Mouse (Mus musculus) megakaryocyte-erythroid progenitor cell, adult 5 weeks (primary cell): ENCODE data around the gene Fam192a. TPM values are rescaled to one million over a fixed set of nuclear protein-coding genes. Genes with fewer than 3 reads are reported as not detected.

Source experiments
- polyA plus RNA-seq: library from polyadenylated mRNA; stranded (reverse); fragments of >175 nt; gene quantifications from 2 replicates; pipeline ENCODE4 v1.2.3, GENCODE M21; 2012

Fam192a gene
- polyA plus RNA-seq = 43.9 and 62.5 TPM in 2 replicates

GRCm38 (mm10) chr8:94601607-94602385, at the start of gene Fam192a, which contains the start of gene Rspry1:
Gene Fam192a (minus strand): TSS chr8:94601997.
Gene Rspry1 (plus strand): TSS chr8:94601937.

GRCm38 (mm10) chr8:94532873-94533671, 68.7 kb downstream of the Fam192a start, which contains the start of gene Cpne2:
Gene Cpne2 (plus strand): TSS chr8:94532990.

Other genes with a start within 250 kb of the Fam192a start
- 169 TPM in 2 replicates for gene Herpud1, start 215.6 kb downstream of the Fam192a start, polyA plus RNA-seq
- gene Nlrc5, start 167.6 kb downstream of the Fam192a start, polyA plus RNA-seq = 29.1 and 29.8 TPM in 2 replicates
- 105 and 139 TPM in 2 replicates for gene Cpne2, start 69.0 kb downstream of the Fam192a start, polyA plus RNA-seq
- 3.8 and 4.1 TPM in 2 replicates for gene Rspry1, start 60 bp downstream of the Fam192a start, polyA plus RNA-seq
- 36.2 and 49.0 TPM in 2 replicates for gene Arl2bp, start 64.6 kb upstream of the Fam192a start, polyA plus RNA-seq
- not detected in 2 replicates for gene Pllp, start 94.3 kb upstream of the Fam192a start, polyA plus RNA-seq
- 0.16 and 0.21 TPM in 2 replicates for gene Ccl22, start 143.6 kb upstream of the Fam192a start, polyA plus RNA-seq
- gene Cx3cl1, start 170.0 kb upstream of the Fam192a start, polyA plus RNA-seq = 3.4 and 5.8 TPM in 2 replicates
- gene Ccl17, start 208.5 kb upstream of the Fam192a start, polyA plus RNA-seq = 0.87 TPM in 1 of 2 replicates, not detected in the other
- 84.2 and 97.3 TPM in 2 replicates for gene Coq9, start 236.3 kb upstream of the Fam192a start, polyA plus RNA-seq
- gene Ciapin1, start 236.4 kb upstream of the Fam192a start, polyA plus RNA-seq = 273 and 285 TPM in 2 replicates